Mouse (Mus musculus): Measurements from ENCODE around the gene Acyp1.

DNA sequence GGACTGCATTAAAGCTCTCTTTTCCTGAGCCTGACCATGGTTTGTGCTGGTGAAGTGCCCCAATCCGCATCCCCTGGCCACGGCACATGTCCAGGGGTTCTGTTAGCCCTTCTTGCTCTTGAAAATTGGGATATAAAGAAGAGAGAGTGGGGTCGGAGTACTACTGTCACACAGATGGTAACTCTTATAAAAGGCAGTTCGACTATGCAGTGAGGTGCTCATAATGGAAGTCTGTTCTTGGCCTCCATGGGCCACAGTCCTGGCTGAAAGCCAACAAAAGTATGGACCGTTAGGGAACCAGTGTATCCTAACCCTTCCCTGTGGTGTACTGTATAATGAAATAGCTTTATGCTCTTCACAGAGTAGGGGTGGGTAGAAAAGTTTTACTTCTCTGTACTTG is 8.7 kb upstream of the Acyp1 start:
- TF ChIP-seq CTCF (IDR thresholded peaks at IDR 0.05; ENCODE audit: insufficient read depth, low read depth, low read length): no peak
- TF ChIP-seq POLR2A (IDR thresholded peaks at IDR 0.05; ENCODE audit: insufficient read depth, low read depth, low read length): no peak
